Mouse (Mus musculus): ENCODE data around the gene Crebl2.

GRCm38 (mm10) chr6:134872236-134872635, 42.3 kb downstream of the Crebl2 start:
- TF ChIP-seq GATA1 (IDR thresholded peaks at IDR 0.05; ENCODE audit: borderline replicate concordance, low read length) (no peak), FLI1 (IDR thresholded peaks at IDR 0.05; ENCODE audit: low read length) (no peak)
